Mouse (Mus musculus): ENCODE results near the gene Zswim3.

DNA sequence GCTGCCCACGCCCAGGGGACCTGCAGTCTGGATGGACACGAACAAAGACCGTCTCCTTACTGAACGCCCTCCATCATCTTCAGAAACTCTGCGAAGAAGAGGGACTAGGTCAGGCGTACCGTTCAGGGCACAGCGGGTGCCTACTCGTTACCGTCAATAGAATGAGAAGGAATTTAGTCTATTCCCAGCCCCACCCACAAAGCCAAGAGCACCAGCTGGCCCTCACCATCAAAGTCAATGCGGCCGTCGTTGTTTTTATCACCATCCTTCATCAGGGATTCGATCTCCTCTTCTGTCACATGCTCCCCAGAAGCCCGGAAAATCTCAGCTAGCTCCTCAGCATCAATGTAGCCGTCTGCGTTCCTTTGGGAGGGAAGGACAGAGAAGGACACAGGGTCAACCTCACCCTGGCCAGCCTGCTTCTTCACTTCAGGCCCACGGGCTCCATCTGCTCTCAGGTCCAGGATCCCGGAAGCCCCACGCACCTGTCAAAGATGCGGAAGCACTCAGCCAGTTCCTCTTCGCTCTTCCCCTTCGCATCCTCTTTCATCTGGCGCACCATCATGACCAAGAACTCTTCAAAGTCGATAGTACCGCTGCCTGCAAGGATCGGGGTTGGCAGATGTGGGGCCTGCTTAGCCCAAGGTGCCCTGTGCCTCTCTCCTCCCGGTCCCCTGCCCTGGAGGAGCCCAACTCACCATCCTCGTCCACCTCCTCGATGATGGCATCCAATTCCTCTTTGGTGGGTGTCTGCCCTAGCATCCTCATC lies 27.5 kb upstream of the Zswim3 start:
- no peak for TF ChIP-seq GATA1 (IDR thresholded peaks at IDR 0.05; ENCODE audit: borderline replicate concordance, low read length)
- TF ChIP-seq FLI1 (IDR thresholded peaks at IDR 0.05; ENCODE audit: low read length) = no peak
